In genomic region chr19:31284581-31284980, GRCm38 (mm10) we compare ENCODE assay signal across 16 mouse cellular contexts.
A peak's percentile ranks its signal among the peaks of the same experiment; 100 is the strongest.
DNase-seq lines count a peak whose midpoint lies in the region; ATAC-seq and TF ChIP-seq lines count a peak whose summit lies in the region.
"Had no signal": no experiment of that assay in that cellular context is flagged by ENCODE, and none has a peak within 500 bp of the region (broad histone marks: within the 10 kb centered on the region; RNA-seq: fewer than 3 reads in every experiment).

No protein-coding gene starts in this region.

- 17% methylated on average over 3 of the region's 3 CpGs for WGBS in forebrain, embryonic 14.5 days
- WGBS in forebrain, embryonic 12.5 days: 22% methylated on average over 3 of the region's 3 CpGs
- 43% methylated on average over 3 of the region's 3 CpGs for WGBS in midbrain, embryonic 12.5 days
- 42% methylated on average over 3 of the region's 3 CpGs for whole genome bisulfite sequencing in midbrain, embryonic 11.5 days
- WGBS in olfactory bulb, adult 2 months: 10% methylated on average over 3 of the region's 3 CpGs
- WGBS in kidney, embryonic 14.5 days: 48% methylated on average over 3 of the region's 3 CpGs

- peak; percentile 49; the same call in 1 of the 2 replicates for ATAC-seq in forebrain, embryonic 14.5 days
- no peak for ATAC-seq in forebrain, embryonic 12.5 days (ENCODE audit: low FRiP score)
- ATAC-seq in midbrain, embryonic 12.5 days (ENCODE audit: low FRiP score, low read depth): 0 out of 2 replicates have a peak, but pooled peaks have one; percentile 27
- ATAC-seq in midbrain, embryonic 11.5 days (ENCODE audit: low FRiP score): no peak
- no peak for ATAC-seq in kidney, embryonic 14.5 days (ENCODE audit: low FRiP score, low TSS enrichment)

- H3K9ac ChIP-seq in forebrain, embryonic 14.5 days (ENCODE audit: low read length): no peak overlapping the region
- no peak overlapping the region for H3K9ac ChIP-seq in forebrain, embryonic 12.5 days
- no peak overlapping the region for H3K9ac ChIP-seq in midbrain, embryonic 12.5 days (replicated peaks)
- no peak overlapping the region for H3K9ac ChIP-seq in midbrain, embryonic 11.5 days (ENCODE audit: low read length)
- H3K9ac ChIP-seq in kidney, embryonic 14.5 days (ENCODE audit: low read depth, low read length): no peak overlapping the region
- H3K9ac ChIP-seq: liver, embryonic 13.5 days had no signal

- no peak overlapping the region for H3K27ac ChIP-seq in forebrain, embryonic 14.5 days (ENCODE audit: low read depth, low read length)
- no peak overlapping the region for H3K27ac ChIP-seq in forebrain, embryonic 12.5 days
- no peak overlapping the region for H3K27ac ChIP-seq in midbrain, embryonic 12.5 days (replicated peaks)
- H3K27ac ChIP-seq in midbrain, embryonic 11.5 days (ENCODE audit: low read depth, low read length): no peak overlapping the region
- peak overlapping the region; percentile 76 for H3K27ac ChIP-seq in embryonic fibroblast, embryonic 13.5 days (ENCODE audit: insufficient read depth, low read length)
- H3K27ac ChIP-seq in olfactory bulb, adult 2 months (ENCODE audit: insufficient read depth, low read depth, low read length): peak overlapping the region; percentile 51; the same call in 1 of the 2 replicates
- no peak overlapping the region for H3K27ac ChIP-seq in kidney, embryonic 14.5 days (ENCODE audit: low read depth, low read length)
- H3K27ac ChIP-seq: heart, embryonic 10.5 days; liver, embryonic 13.5 days had no signal

- H3K36me3 ChIP-seq in forebrain, embryonic 14.5 days (ENCODE audit: control insufficient read depth, insufficient read depth, low read length): no peaks in the 10 kb centered on the region
- no peaks in the 10 kb centered on the region for H3K36me3 ChIP-seq in forebrain, embryonic 12.5 days (replicated peaks)
- no peaks in the 10 kb centered on the region for H3K36me3 ChIP-seq in midbrain, embryonic 12.5 days
- H3K36me3 ChIP-seq in midbrain, embryonic 11.5 days (ENCODE audit: control insufficient read depth, insufficient read depth, low read length): no peaks in the 10 kb centered on the region
- H3K36me3 ChIP-seq in kidney, embryonic 14.5 days (ENCODE audit: control insufficient read depth, insufficient read depth, low read length): no peaks in the 10 kb centered on the region
- H3K36me3 ChIP-seq: heart, embryonic 10.5 days; liver, embryonic 13.5 days had no signal

- DNase-seq in forebrain, embryonic 14.5 days (ENCODE audit: low spot score): peak; percentile 71
- DNase-seq in midbrain, embryonic 11.5 days (ENCODE audit: low spot score, missing footprints): no peak
- DNase-seq in frontal cortex, postnatal 25 days (ENCODE audit: low spot score in 2 of 2): no peak
- DNase-seq: adrenal gland, postnatal 25 days; cerebellum, adult 11 months; kidney, adult 9 months; layer of hippocampus, postnatal 36 days; liver, embryonic 13.5 days; right cerebral cortex, postnatal 25 days; thymus, postnatal 36 days had no signal

- no peak overlapping the region for H3K4me3 ChIP-seq in forebrain, embryonic 14.5 days (ENCODE audit: low read depth, low read length)
- no peak overlapping the region for H3K4me3 ChIP-seq in forebrain, embryonic 12.5 days (replicated peaks)
- no peak overlapping the region for H3K4me3 ChIP-seq in midbrain, embryonic 12.5 days
- H3K4me3 ChIP-seq in midbrain, embryonic 11.5 days (ENCODE audit: low read depth, low read length): no peak overlapping the region
- no peak overlapping the region for H3K4me3 ChIP-seq in embryonic fibroblast, embryonic 13.5 days (ENCODE audit: insufficient read depth, low read length)
- no peak overlapping the region for H3K4me3 ChIP-seq in olfactory bulb, adult 2 months (ENCODE audit: insufficient read depth, low read depth, low read length)
- H3K4me3 ChIP-seq in kidney, embryonic 14.5 days (ENCODE audit: low read length): no peak overlapping the region
- H3K4me3 ChIP-seq: heart, embryonic 10.5 days; liver, embryonic 13.5 days had no signal

- no peaks in the 10 kb centered on the region for H3K9me3 ChIP-seq in forebrain, embryonic 14.5 days (replicated peaks; ENCODE audit: control insufficient read depth, low read length)
- no peaks in the 10 kb centered on the region for H3K9me3 ChIP-seq in forebrain, embryonic 12.5 days
- no peaks in the 10 kb centered on the region for H3K9me3 ChIP-seq in midbrain, embryonic 12.5 days
- no peaks in the 10 kb centered on the region for H3K9me3 ChIP-seq in midbrain, embryonic 11.5 days (ENCODE audit: control insufficient read depth, low read length)
- no peaks in the 10 kb centered on the region for H3K9me3 ChIP-seq in kidney, embryonic 14.5 days (ENCODE audit: control insufficient read depth, low read length)
- H3K9me3 ChIP-seq: heart, embryonic 10.5 days; liver, embryonic 13.5 days had no signal

- no peak overlapping the region for H3K4me2 ChIP-seq in forebrain, embryonic 14.5 days (ENCODE audit: low read length)
- no peak overlapping the region for H3K4me2 ChIP-seq in forebrain, embryonic 12.5 days
- no peak overlapping the region for H3K4me2 ChIP-seq in midbrain, embryonic 12.5 days (replicated peaks)
- H3K4me2 ChIP-seq in midbrain, embryonic 11.5 days: no peak overlapping the region
- no peak overlapping the region for H3K4me2 ChIP-seq in kidney, embryonic 14.5 days (replicated peaks; ENCODE audit: low read depth, low read length)
- H3K4me2 ChIP-seq: liver, embryonic 13.5 days had no signal

- no peak for TF ChIP-seq CTCF in embryonic fibroblast, embryonic 13.5 days (IDR thresholded peaks at IDR 0.05; ENCODE audit: borderline replicate concordance, insufficient read depth, low read length)
- TF ChIP-seq CTCF in olfactory bulb, adult 2 months (IDR thresholded peaks at IDR 0.05; ENCODE audit: insufficient read depth, low read depth, low read length): no peak

- H3K27me3 ChIP-seq in forebrain, embryonic 14.5 days (replicated peaks; ENCODE audit: control insufficient read depth, insufficient read depth, low read length): no peaks in the 10 kb centered on the region
- H3K27me3 ChIP-seq in forebrain, embryonic 12.5 days: no peaks in the 10 kb centered on the region
- H3K27me3 ChIP-seq in midbrain, embryonic 12.5 days: no peaks in the 10 kb centered on the region
- no peaks in the 10 kb centered on the region for H3K27me3 ChIP-seq in midbrain, embryonic 11.5 days (ENCODE audit: control insufficient read depth, insufficient read depth, low read length)
- no peaks in the 10 kb centered on the region for H3K27me3 ChIP-seq in kidney, embryonic 14.5 days (ENCODE audit: control insufficient read depth, insufficient read depth, low read length)
- H3K27me3 ChIP-seq: liver, embryonic 13.5 days had no signal

- TF ChIP-seq POLR2A in embryonic fibroblast, embryonic 13.5 days (IDR thresholded peaks at IDR 0.05; ENCODE audit: low read depth, low read length): no peak
- no peak for TF ChIP-seq POLR2A in olfactory bulb, adult 2 months (IDR thresholded peaks at IDR 0.05; ENCODE audit: insufficient read depth, low read depth, low read length)

- H3K4me1 ChIP-seq in forebrain, embryonic 14.5 days (ENCODE audit: control insufficient read depth, insufficient read depth, low read length): 0 out of 2 replicates have a peak, but pooled peaks cover 9% of the 10 kb centered on the region
- peaks cover 10% of the 10 kb centered on the region for H3K4me1 ChIP-seq in forebrain, embryonic 12.5 days
- 0 out of 2 replicates have a peak, but pooled peaks cover 3% of the 10 kb centered on the region for H3K4me1 ChIP-seq in midbrain, embryonic 12.5 days
- H3K4me1 ChIP-seq in midbrain, embryonic 11.5 days (ENCODE audit: control insufficient read depth, insufficient read depth, low read length): no peaks in the 10 kb centered on the region
- H3K4me1 ChIP-seq in embryonic fibroblast, embryonic 13.5 days (ENCODE audit: control insufficient read depth, insufficient read depth, low read length): peaks cover 8% of the 10 kb centered on the region
- H3K4me1 ChIP-seq in olfactory bulb, adult 2 months (ENCODE audit: control insufficient read depth, insufficient read depth, low read length): 0 out of 2 replicates have a peak, but pooled peaks cover 2% of the 10 kb centered on the region
- no peaks in the 10 kb centered on the region for H3K4me1 ChIP-seq in kidney, embryonic 14.5 days (ENCODE audit: control insufficient read depth, insufficient read depth, low read length)
- H3K4me1 ChIP-seq: heart, embryonic 10.5 days; liver, embryonic 13.5 days had no signal

Comparison
In these comparisons a context has a peak if more than half of its experiments do, and no peak if none do; other contexts are left out.
1. ATAC-seq: peak in forebrain, embryonic 14.5 days (single experiment) and midbrain, embryonic 12.5 days (single experiment); none in forebrain, embryonic 12.5 days (single experiment), midbrain, embryonic 11.5 days (single experiment) and kidney, embryonic 14.5 days (single experiment).
2. H3K27ac ChIP-seq: peak in embryonic fibroblast, embryonic 13.5 days (single experiment) and olfactory bulb, adult 2 months (single experiment); none in forebrain, embryonic 14.5 days (single experiment), forebrain, embryonic 12.5 days (single experiment), midbrain, embryonic 12.5 days (single experiment), midbrain, embryonic 11.5 days (single experiment) and kidney, embryonic 14.5 days (single experiment).